Mouse (Mus musculus): ENCODE data around the gene Plekha5. TPM values are rescaled to one million over a fixed set of nuclear protein-coding genes. Genes with fewer than 3 reads are reported as not detected.
"Not testable (repeated sequence)": the region's sequence is repeated elsewhere in the genome, so short reads cannot be mapped to it uniquely, and the experiment has no call there.

Gene Plekha5
- polyA plus RNA-seq, 1 experiment from 2014 or later = 72.9 TPM

DNA sequence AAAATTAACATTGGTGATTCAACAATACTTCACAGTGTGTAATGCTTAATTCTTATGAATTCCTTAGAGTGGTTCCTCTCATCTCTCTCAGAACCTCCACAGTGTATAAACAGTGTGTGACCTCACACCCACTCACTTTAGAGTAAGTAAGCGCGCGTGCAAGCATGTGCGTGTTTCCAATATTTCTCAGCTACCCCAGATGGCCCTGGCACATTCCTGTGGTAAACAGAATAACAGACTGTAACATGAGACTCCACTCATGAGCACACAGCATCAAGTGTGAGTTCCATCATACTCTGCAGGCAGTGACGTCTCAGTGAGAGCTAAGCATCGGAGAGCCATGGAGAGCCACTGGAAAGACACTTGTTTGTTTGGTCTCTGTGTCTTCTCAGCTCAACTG, 63.6 kb downstream of the Plekha5 start:
- no peaks in the 10 kb centered on the region for H3K27me3 ChIP-seq
- peak; percentile 70 for ATAC-seq
- in situ Hi-C loops (cut with MboI; ENCODE audit: low pct_unique_long_range_greater_than_20kb) = no loop called here
- no peak for TF ChIP-seq CTCF (IDR thresholded peaks at IDR 0.05)
- DNase-seq (ENCODE audit: low read depth, low spot score) = no peak
- ChIA-PET CTCF (interaction anchor here (1.0 to 1.9 kb wide), 4 partner anchors 13 to 613 kb away, joined by 3 to 5 read pairs (median 4); no protein-coding TSS in a partner anchor), POLR2A (no interaction called here)

DNA sequence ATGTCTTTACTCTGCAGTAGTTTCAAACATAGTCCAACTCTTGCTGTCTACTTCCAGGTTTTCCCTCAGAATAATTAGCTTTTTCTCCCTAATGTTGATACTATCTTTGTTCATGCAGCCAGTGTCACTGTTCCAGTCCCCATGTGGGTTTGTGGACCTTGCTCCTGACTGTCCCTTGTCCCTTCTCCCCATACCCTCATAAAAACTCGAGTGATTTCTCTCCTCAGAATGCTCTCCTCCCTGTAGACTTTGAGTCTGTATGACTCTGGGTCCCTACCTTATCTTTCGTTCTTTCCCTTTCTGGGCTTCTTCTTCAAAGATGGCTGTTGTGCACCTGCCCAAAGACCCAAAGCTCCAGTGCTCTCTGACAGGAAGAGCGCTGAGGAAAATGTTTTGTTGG, 64.8 kb downstream of the Plekha5 start:
- ChIA-PET CTCF (interaction anchor here (0.9 to 1.3 kb wide), 3 partner anchors 9 to 26 kb away, joined by 3 to 7 read pairs (median 5); no protein-coding TSS in a partner anchor), POLR2A (no interaction called here)
- no peak for DNase-seq (ENCODE audit: low read depth, low spot score)
- no peak for TF ChIP-seq CTCF (IDR thresholded peaks at IDR 0.05)
- no peak for ATAC-seq
- in situ Hi-C loops (cut with MboI; ENCODE audit: low pct_unique_long_range_greater_than_20kb) = no loop called here
- no peaks in the 10 kb centered on the region for H3K27me3 ChIP-seq

DNA sequence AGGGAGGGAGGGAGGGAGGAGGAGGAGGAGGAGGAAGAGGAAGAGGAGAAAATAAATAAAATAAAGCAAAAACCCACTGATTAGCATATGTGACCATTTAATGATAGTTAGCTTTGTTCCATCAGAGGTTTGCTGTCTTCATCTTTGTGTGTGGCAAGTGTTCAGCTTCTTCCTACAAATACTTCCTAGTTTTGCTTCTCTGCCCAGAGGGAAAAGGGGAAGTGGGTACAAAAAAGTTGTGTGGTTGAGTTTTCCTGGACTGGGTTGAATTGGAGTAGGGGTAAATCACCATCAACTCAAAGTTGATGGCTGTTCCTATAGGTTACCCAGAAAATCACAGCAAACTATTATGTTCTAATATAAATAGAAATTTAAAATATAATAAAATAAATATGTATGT, 65.7 kb downstream of the Plekha5 start:
- no peak for ATAC-seq

DNA sequence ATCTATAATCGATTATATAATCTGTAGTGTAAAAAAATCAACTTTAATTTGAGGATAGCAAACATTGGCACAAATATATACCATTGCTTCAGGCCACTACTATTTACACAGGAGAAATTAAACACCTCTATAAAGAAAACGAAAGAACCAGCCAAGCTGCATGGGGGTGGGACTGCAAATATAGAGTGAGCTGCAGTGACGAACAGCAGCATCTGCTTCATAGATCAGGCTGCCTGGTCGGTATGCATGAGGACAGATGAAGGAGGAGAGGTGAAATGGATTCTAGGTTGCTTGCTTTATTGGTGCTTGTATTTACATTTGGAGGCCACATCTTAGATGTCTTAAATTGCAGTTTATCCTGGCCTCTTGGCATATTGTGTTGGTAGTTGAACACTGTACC, 66.4 kb downstream of the Plekha5 start:
- POLR2A ChIA-PET = no interaction called here
- DNase-seq (ENCODE audit: low read depth, low spot score) (no peak), ATAC-seq (no peak)
- no peaks in the 10 kb centered on the region for H3K27me3 ChIP-seq
- CTCF ChIA-PET = no interaction called here
- no peak for TF ChIP-seq CTCF (IDR thresholded peaks at IDR 0.05)
- in situ Hi-C loops (cut with MboI; ENCODE audit: low pct_unique_long_range_greater_than_20kb) = no loop called here

More for the DNA sequence above, 65.7 kb downstream of the Plekha5 start:
- ChIA-PET CTCF (interaction anchor here (0.9 to 1.3 kb wide), 2 partner anchors 8 to 26 kb away, joined by 3 to 5 read pairs; no protein-coding TSS in a partner anchor), POLR2A (no interaction called here)
- no peak for TF ChIP-seq CTCF (IDR thresholded peaks at IDR 0.05)
- in situ Hi-C loops (cut with MboI; ENCODE audit: low pct_unique_long_range_greater_than_20kb) = no loop called here
- DNase-seq (ENCODE audit: low read depth, low spot score) = no peak
- no peaks in the 10 kb centered on the region for H3K27me3 ChIP-seq

DNA sequence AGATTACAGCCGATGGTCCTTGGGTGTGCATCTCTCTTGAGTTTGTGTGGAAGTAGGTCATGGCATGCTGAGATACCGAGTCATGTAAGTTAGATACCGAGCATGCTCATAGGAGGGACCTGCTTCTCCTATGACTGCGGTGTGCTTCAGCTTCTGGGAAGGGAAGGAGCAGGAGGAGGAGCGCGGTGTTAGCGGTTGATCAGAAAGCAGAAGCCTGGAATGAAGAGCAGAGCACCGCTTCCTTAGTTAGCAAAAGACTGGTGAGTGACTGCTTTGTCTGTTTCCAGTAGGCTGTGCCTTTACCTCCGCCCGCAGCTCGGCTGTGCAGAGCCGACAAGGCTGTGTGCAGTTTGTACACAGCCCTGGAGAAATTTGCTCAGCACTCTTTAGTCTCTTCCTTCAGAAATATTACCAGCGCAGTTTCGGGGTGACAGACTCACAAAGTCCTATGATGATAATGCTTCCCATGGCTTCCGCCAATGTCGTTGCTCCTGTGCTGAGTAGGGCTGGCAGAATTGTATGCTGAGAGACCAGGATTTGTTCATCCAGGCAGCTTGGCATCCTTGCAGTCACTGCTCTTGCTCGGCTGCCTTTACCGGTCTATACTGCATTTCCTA, 67.2 kb downstream of the Plekha5 start:
- ATAC-seq (no peak), DNase-seq (ENCODE audit: low read depth, low spot score) (no peak)
- CTCF ChIA-PET = no interaction called here
- in situ Hi-C loops (cut with MboI; ENCODE audit: low pct_unique_long_range_greater_than_20kb) = no loop called here
- no peak for TF ChIP-seq CTCF (IDR thresholded peaks at IDR 0.05)
- H3K27me3 ChIP-seq = no peaks in the 10 kb centered on the region
- POLR2A ChIA-PET = no interaction called here

DNA sequence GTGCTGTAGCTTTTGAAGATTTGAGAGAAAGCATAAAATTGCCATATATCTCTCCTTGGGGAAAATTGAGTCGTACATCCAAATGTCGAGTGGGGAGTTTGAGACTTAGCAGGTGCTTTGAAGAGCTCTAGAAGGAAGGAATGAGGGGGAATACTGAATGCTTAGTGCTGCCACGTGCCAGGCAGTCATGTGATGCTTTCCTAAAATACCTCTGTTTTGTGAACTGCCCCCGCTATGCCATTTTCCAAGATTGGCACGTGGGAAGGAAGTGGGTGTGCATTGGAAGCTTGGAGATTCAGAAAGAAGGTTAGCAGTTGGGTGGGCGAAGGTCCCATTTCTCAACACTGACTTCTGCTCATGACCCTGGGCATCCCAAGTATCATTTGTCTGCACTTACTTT, 68.2 kb downstream of the Plekha5 start:
- CTCF ChIA-PET = interaction anchor here (1.2 kb wide), 1 partner anchor 9 kb away, joined by 3 read pairs; no protein-coding TSS in a partner anchor
- ATAC-seq = no peak
- POLR2A ChIA-PET = no interaction called here
- no peaks in the 10 kb centered on the region for H3K27me3 ChIP-seq
- in situ Hi-C loops (cut with MboI; ENCODE audit: low pct_unique_long_range_greater_than_20kb) = no loop called here
- DNase-seq (ENCODE audit: low read depth, low spot score) = no peak
- TF ChIP-seq CTCF (IDR thresholded peaks at IDR 0.05) = no peak

DNA sequence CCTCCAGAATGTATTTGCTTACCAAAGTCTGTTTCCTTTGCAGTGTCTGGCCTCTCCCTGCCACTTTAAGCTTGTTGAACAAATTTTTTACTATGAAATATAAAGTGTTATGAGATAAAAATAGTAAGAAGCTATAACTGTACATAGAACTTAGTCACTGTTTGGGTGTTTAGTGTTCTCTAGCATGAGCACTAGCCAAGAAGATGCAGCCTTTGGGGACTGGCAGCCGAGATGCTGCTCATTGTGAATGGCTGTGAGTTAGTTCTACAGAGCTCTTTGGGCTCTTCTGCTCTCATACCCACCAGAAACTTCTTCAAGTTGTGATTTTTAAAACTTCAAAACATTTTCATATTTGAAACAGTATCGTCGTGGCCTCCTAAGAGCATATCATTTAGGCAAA, 74.2 kb downstream of the Plekha5 start:
- in situ Hi-C loops (cut with MboI; ENCODE audit: low pct_unique_long_range_greater_than_20kb) = no loop called here
- ATAC-seq (no peak), DNase-seq (ENCODE audit: low read depth, low spot score) (no peak)
- no peak for TF ChIP-seq CTCF (IDR thresholded peaks at IDR 0.05)
- ChIA-PET POLR2A (interaction anchor here (1.0 kb wide), 1 partner anchor 15 kb away, joined by 3 read pairs; no protein-coding TSS in a partner anchor), CTCF (interaction anchor here (0.7 to 1.8 kb wide), 2 partner anchors 9 to 19 kb away, joined by 3 to 5 read pairs; no protein-coding TSS in a partner anchor)
- H3K27me3 ChIP-seq = no peaks in the 10 kb centered on the region

DNA sequence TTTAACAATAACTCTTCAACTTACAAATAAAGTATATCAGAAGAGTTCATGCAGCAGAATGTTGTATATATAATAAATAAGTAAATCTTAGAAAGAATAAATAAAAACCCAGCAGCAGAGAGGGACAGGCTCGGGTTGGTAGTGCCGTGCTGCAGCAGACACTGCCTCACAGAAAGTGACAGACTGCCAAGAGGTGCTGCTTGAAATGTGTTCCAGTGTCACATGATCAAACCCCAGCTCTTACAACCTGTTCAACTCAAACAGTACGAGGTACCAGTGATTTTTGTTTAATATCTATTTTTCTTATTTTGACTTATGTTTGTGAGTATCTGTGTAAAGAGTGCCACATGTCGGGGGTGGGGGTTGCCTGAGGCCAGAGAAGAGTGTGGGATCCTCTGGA, 75.1 kb downstream of the Plekha5 start:
- DNase-seq (ENCODE audit: low read depth, low spot score) = no peak
- TF ChIP-seq CTCF (IDR thresholded peaks at IDR 0.05) = no peak
- CTCF ChIA-PET = interaction anchor here (0.7 to 1.8 kb wide), 5 partner anchors 14 to 214 kb away, joined by 3 to 5 read pairs (median 3); no protein-coding TSS in a partner anchor
- in situ Hi-C loops (cut with MboI; ENCODE audit: low pct_unique_long_range_greater_than_20kb) = no loop called here
- ATAC-seq = no peak
- POLR2A ChIA-PET = no interaction called here
- no peaks in the 10 kb centered on the region for H3K27me3 ChIP-seq

DNA sequence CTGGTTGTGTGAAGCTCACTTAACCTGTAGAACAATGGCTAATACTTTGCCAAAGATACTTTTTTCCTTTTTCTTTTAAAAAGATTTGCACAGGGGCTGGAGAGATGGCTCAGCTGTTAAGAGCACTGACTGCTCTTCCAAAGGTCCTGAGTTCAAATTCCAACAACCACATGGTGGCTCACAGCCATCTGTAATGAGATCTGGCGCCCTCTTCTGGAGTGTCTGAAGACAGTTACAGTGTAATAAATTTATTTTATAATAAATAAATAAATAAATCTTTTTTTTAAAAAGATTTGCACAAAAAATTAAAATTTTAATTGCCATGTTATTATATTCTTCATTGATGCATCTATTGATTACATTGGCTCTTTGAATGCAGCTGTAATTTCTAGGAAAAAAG, 77.0 kb downstream of the Plekha5 start:
- DNase-seq (ENCODE audit: low read depth, low spot score); H3K27me3 ChIP-seq; in situ Hi-C loops (cut with MboI; ENCODE audit: low pct_unique_long_range_greater_than_20kb); POLR2A ChIA-PET; ATAC-seq: not testable (repeated sequence)
- CTCF ChIA-PET = interaction anchor here (0.8 to 1.8 kb wide), 6 partner anchors 10 to 54 kb away, joined by 3 to 8 read pairs (median 4); no protein-coding TSS in a partner anchor
- peak; percentile 53 for TF ChIP-seq CTCF (IDR thresholded peaks at IDR 0.05)

DNA sequence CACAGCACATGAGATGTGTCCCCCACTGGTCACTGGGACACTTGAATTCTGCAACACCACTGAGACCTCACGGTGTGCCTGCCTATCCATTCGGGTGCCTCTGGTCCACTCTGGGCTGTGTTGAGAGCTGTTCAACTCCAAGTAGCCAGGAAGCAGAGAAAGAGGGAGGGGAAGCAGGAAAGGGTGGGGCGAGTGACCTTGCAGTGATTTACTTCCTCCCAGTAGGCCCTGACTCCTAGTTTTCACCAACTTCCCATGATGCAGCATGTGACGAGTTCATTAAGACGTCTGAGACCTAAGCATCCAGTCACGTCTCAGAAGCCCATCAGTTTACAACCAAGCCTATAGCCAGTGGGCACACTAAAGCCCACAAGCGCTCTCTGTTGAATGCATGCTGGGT, 78.0 kb downstream of the Plekha5 start:
- ChIA-PET CTCF (interaction anchor here (0.8 to 1.8 kb wide), 8 partner anchors 9 to 53 kb away, joined by 3 to 8 read pairs (median 3); no protein-coding TSS in a partner anchor), POLR2A (no interaction called here)
- in situ Hi-C loops (cut with MboI; ENCODE audit: low pct_unique_long_range_greater_than_20kb) = no loop called here
- ATAC-seq (no peak), DNase-seq (ENCODE audit: low read depth, low spot score) (no peak)
- H3K27me3 ChIP-seq = no peaks in the 10 kb centered on the region
- no peak for TF ChIP-seq CTCF (IDR thresholded peaks at IDR 0.05)

DNA sequence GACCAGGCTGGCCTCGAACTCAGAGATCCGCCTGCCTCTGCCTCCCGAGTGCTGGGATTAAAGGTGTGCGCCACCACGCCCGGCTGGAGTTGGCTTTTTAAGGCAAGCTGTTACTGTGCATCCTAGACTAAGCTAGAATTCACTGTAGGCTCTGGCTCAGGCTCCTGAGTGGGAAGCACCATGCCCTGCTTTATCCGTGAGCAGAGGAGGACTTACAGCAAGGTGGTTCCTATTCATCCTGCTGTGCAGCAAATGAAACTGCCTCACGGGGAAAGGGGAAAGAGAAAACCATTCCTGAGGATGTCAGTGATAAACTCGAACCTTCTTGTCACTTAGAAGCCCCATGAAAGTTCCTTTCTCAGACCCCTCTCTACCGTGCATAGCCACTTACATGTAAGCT, 80.9 kb downstream of the Plekha5 start:
- POLR2A ChIA-PET = no interaction called here
- no peaks in the 10 kb centered on the region for H3K27me3 ChIP-seq
- ATAC-seq (no peak), DNase-seq (ENCODE audit: low read depth, low spot score) (no peak)
- in situ Hi-C loops (cut with MboI; ENCODE audit: low pct_unique_long_range_greater_than_20kb) = no loop called here
- TF ChIP-seq CTCF (IDR thresholded peaks at IDR 0.05) = no peak
- CTCF ChIA-PET = interaction anchor here (1.6 to 1.7 kb wide), 2 partner anchors 12 to 17 kb away, joined by 4 read pairs; no protein-coding TSS in a partner anchor
